Mouse (Mus musculus) liver, postnatal 0 days (tissue): Measurements from ENCODE around the gene Cmas.

ENCODE experiments used
- CTCF ChIP-seq: sonication (generic); IDR thresholded peaks from 2 replicates; pipeline ENCODE4 v1.5.1; 2016; ENCODE audit warnings: antibody characterized with exemption, low read depth
- EP300 ChIP-seq: IDR thresholded peaks from 2 replicates; pipeline ENCODE4 v1.6.1; 2016; ENCODE audit warnings: antibody characterized with exemption, low read depth, mild to moderate bottlenecking

DNA sequence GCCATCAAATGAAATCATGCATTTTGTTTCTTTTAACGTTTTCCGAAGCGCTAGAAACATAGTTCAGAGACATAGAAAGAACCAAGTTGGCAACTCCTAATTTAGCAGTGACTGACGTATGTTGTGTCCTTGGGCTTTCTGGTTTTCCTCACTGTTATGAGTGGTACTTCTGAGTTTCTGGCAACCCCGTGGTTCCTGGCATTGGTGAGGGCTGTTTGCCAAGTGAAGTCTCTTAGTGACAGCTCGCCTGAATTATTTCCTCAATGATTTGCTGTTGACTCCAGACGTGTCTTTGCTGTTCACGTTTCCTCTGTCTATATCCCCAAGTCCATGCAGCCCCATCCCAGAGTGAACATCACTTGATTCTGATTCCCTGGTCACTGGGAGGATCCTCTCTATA, 34.8 kb upstream of the Cmas start:
- no peak for TF ChIP-seq CTCF
- no peak for TF ChIP-seq EP300
